Mouse (Mus musculus): ENCODE measurements at regions not wholly inside any gene's neighbourhood (a gene's known extent, or its start where the extent isn't known, plus 50 kb on each side); places are given as distances from the start of the nearest gene placed in this dataset.
A peak's percentile ranks its signal among the peaks of the same experiment; 100 is the strongest.

DNA sequence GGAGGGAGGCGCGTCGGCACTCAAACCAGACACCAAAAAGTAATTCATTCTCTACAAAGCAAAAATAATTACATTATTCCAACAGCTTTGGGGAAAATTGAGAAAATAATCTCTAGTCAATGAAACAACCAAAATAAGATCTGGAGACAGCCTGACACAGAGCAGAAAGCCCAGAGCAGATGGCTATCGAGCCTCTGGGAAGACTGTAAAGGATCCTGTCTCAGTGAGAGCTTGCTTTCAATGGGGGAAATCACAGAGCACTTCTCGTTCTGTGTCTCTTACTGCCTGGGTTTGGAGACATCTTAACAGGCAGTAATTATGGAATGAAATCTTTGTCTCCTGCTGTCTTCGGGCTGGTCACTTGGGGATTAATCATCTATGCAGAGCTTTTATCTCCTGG lies 226.7 kb upstream of the F930015N05Rik start:
- DNase-seq, result no peak

GRCm38 (mm10) chr11:64667010-64667409 lies 230.6 kb upstream of the F930015N05Rik start:
- DNase-seq, result no peak

- DNase-seq, result no peak
These were observed 231.1 kb upstream of the F930015N05Rik start for GRCm38 (mm10) chr11:64667521-64667920.

- no peak for DNase-seq
These were observed 235.4 kb upstream of the F930015N05Rik start for GRCm38 (mm10) chr11:64671898-64672297.

DNA sequence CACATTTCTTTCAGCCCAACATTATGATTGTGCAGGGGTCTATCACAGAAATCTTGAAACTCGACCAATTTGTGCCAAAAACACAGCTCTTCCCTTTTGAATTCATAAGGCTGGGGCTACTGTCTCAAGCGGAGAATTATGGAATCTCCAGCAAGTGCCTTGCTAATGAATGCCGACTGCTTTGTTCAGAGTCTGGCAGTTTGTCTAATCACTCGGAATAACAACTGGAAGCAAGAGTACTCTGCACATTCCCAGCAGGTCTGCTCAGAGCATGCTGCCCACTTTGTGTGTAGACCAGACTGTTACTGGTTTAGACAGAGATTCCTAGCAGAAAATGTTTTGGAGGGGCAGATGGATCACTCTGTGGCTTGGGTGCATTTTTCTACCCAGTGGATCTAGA lies 237.1 kb upstream of the F930015N05Rik start:
- no peak for DNase-seq

DNA sequence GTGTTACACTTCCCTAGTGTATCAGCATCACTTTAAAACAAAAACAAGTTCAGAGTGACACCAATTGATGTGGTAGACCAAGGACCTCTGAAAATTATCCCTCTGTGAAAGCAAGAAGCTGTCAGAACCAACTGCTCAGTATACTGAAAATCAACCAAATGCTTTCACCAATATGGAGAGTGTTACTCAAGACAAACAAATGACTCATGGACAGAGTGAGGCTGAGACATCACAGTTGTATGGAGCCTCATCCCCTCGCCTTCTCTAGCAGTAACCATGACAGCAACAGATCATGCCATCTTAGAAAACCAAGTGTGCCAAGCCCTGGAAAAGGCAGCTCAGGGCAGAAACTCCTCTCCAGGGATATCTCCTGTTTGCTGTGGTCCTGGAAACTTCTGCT lies 267.3 kb upstream of the F930015N05Rik start:
- DNase-seq, result no peak

DNA sequence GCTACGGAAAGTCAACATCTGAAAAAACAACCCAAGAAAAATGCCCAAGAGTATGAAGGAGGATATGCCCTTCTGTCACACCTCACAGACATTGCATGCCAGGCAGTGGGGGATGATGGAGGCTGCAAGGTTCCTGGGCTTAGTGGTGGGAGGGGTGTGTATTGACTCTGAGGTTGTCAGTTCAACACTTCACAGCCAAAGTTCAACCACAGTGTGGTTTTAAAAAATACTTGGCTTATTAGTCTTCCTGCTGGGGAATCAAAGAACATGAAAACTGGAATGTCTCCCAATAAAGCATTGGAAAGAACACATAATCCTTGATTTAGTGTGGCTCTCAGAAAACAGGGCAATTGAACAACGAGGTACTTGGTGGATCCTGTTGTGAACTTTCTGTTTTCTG lies 267.0 kb upstream of the Elac2 start:
- no peak for DNase-seq

GRCm38 (mm10) chr11:64715182-64715581 lies 263.7 kb upstream of the Elac2 start:
- no peak for DNase-seq

DNA sequence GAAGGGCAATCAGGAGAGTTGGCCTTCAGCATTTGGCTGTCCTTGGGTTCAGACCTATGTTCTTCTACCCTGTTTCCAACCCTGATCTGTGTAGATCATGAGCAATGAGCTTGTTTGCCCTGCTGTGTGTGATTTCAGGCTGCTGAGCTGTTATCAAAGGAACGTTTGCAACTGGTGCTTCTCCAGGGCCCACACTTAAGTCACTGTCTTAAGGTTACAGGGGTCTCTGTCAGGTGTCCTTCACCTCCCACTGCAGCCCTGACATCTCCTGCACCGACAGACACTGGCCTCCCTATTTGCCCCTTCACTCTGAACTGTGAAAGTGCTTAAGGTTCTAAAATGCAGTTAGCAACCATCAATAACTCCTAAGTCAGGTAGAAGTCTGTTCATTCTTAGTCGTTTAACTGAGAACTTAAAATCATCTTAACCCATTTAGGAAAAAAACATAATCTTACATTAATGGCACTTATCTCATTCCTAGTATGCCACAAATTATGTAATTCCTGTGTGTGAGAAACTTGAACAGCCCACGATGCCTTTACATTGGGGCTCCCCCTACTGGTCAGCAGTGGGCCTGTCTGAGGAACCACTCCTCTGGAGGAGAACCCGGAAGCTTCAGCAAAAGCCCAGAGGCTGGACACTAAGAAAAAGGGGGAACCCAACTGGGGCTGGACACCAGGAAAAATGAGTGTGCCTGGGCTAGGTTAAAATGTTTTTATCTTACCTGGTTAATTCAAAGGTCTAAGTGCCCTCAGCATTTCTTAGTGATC lies 260.3 kb upstream of the Elac2 start:
- DNase-seq, result peak; percentile 68 to 81

- DNase-seq, result no peak
These were observed 252.6 kb upstream of the Elac2 start for GRCm38 (mm10) chr11:64726249-64726648.

GRCm38 (mm10) chr11:64727841-64728421 lies 250.9 kb upstream of the Elac2 start:
- no peak for DNase-seq

DNA sequence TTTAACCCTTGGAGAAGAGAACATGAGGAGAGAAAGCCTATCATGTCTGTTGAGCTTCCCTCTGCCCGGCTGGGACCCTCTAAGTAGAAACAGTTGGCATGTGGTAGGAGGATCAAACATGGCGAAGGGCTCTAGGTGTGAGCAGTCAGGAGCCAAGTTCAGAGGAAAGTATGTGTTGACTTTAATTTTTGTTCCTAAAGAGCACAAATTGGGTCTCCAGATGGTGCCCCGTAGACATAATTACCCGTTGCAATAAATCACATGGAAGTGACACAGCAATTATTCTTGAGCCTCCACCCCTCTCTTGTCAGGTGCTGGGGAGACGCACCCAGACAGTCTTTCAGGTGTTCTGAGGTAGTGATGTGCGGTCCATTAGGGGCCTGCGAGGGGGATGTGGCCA lies 239.9 kb upstream of the Elac2 start:
- no peak for DNase-seq

DNA sequence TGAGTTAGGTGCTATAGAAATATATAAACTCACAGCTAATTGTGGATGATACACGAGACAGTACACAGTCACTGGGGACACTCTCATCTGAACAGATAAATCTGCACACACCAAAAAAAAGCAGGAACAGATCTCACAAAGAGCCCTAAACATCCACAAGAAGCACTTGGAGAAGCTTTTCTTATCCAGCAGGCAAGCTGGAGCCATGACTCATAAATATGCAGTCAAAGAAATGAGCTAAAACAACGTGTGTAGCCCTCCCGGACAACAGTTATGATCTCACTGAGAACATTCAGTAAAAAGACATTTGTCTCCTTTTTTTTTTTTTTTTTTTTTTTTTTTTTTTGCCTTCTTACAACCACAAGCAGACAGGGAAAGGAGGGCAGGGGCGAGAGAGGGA lies 235.1 kb upstream of the Elac2 start:
- no peak for DNase-seq

GRCm38 (mm10) chr11:64746146-64746545 lies 232.7 kb upstream of the Elac2 start:
- no peak for DNase-seq

GRCm38 (mm10) chr11:64749976-64750375 lies 228.9 kb upstream of the Elac2 start:
- no peak for DNase-seq

- no peak for DNase-seq
These were observed 226.5 kb upstream of the Elac2 start for GRCm38 (mm10) chr11:64752299-64752698.

DNA sequence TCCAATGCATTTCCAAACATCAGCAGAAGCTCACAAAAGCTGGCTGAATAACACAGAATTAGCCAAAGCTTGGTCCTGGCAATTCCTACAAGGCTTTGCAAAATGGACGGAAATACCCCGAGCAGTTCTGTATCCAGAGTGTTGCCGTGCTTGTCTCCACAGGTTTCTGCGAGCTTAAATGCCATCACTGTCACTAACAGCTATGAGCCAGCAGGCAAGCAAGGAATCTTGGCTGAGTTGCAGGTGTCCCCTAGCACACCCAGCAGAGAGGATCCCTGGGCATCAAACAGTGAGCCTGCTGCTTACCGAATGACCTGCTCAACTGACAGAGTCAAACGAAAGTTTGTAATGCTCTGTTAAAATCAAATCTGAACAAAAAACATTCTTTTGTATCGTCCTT lies 226.0 kb upstream of the Elac2 start:
- DNase-seq, result no peak

- DNase-seq, result no peak
These were observed 224.8 kb upstream of the Elac2 start for GRCm38 (mm10) chr11:64754076-64754475.

DNA sequence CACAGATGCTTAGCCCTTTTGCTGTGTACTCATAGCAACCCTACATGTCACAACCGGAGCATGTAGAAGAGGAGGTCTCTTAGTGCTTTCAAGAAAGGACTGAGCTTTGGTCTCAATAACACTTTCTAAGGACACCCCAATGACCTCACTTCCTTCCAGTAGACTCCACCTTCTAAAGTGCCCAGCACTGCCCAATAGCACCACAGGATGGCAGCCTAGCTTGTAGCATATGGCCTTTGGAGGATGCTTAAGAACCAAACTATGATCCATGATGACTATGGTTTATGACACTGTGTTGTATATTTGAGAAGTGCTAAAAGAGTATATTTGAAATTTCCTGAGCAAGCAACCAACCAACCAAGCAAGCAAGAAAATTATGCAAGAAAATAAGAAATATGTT lies 223.3 kb upstream of the Elac2 start:
- no peak for DNase-seq

- no peak for DNase-seq
These were observed 218.2 kb upstream of the Elac2 start for GRCm38 (mm10) chr11:64760626-64761025.

DNA sequence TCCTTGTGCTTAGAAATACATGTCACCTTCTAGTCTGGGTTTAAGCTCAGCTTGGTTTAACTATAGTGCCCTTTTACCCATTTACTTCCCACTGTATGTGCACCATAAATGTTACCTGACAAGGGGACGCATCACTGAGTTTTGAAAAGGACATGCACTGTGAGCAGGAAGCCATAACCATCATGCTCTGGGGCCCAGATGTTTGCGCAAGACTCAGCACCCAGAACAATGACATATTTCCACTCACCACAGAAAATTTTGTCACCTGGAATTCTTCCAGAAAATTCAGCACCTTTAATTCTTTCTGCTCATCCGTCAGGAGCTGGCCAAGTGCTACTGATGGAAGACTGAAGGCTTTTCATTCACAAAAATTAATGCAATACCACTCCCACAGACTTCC lies 216.1 kb upstream of the Elac2 start:
- no peak for DNase-seq

DNA sequence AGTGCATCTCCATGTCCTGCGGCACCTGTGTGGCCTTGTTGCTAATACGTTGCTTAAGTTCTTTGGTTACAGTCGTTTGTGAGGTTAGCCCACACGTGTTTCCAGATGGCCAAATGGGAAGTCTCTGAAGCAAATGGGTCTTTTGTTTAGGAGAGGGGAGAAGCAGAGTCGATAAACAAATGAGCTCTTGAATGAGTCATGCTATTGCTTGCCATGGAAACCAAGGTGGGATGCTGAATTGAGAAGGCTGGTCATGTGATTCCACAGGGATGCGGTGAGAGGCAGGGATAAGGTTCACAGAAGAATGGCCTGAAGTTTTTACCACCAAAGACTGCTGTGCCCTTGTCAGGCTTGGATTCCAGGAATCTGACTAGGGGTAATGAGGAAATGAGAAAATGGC lies 214.8 kb upstream of the Elac2 start:
- DNase-seq, result no peak

DNA sequence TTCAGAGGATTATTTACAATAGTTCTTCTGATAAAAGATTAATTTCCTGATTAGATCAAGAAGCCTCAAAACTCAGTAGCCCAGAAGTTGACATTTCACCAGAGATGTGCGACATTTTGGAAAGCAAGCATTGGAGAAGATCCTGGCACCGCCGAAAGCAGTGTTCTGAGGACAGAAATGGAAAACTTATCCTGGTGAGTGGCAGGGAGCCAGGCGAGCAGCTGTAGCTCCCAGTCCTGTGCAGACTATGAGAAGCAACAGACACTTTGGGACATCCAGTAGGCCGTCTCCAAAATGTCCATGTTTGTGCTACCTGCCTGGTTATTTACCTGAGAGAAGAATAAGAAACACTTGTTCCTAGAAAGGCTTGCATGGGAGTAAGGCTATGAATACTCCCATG lies 202.1 kb upstream of the Elac2 start:
- no peak for DNase-seq

DNA sequence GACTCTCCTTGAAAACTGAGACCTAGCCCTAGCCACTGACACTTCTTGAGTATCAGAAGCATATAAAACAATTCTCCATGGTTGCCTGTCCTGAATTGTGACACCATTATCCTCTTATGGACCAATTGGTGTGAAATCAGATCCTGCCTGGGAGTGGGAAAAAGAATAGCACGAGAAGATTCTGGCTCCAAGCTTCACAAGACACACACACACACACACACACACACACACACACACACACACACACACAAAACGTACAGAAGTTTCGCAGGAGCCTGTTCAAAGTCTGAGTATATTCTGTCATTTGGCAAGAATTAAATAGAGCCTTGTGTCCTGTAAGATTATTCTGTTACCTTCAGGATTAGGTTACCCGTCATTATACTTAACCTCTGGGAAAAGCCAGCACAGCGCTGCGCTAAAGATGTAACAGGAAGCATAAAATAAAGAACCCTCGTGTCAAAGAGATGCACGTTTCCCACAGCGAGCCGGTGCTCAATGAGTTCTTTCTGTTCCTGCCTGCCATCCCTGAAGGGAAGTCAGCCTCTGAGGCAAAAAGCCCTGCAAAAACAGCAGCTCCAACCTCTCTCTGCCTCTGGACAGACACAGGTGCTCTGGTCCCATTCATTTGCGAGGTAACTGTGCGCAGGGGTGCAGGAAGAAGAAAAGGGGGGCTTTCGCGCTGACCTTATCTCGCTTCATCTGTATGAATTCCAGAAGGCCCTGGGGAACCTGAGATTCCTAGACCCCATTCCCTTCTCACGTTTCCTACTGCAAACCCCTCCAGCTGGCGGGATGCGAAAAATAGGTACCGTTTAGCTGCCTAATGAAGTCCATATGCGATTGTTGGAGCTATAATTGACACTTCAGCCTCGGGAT lies 178.4 kb upstream of the Elac2 start:
- no peak for DNase-seq
